Mouse (Mus musculus) ES-E14 (cell line): ENCODE measurements around the gene Kcnc4.

Source experiments
- CHD2 ChIP-seq: IDR thresholded peaks from 2 replicates; pipeline ENCODE4 v1.6.1; 2014; ENCODE audit warnings: mild to moderate bottlenecking, low read depth, low read length, inconsistent platforms
- HCFC1 ChIP-seq: IDR thresholded peaks from 2 replicates; pipeline ENCODE4 v1.6.1; 2012; ENCODE audit warnings: low read length, inconsistent platforms, borderline replicate concordance; ENCODE audit not compliant: insufficient read depth
- ZC3H11A ChIP-seq: IDR thresholded peaks from 2 replicates; pipeline ENCODE4 v1.6.1; 2012; ENCODE audit warnings: low read depth, mild to moderate bottlenecking, inconsistent platforms, low read length, borderline replicate concordance
- ZNF384 ChIP-seq: IDR thresholded peaks from 2 replicates; pipeline ENCODE4 v1.6.1; 2012; ENCODE audit warnings: low read depth, low read length, inconsistent platforms

GRCm38 (mm10) chr3:107437666-107438065 lies 21.7 kb downstream of the Kcnc4 start:
- TF ChIP-seq ZC3H11A: no peak
- TF ChIP-seq CHD2: no peak
- TF ChIP-seq HCFC1: no peak
- TF ChIP-seq ZNF384: no peak
